Mouse (Mus musculus) ovary, postnatal 36 days (tissue): ENCODE results near the gene Pgm1.

Source experiments
- DNase-seq: peaks from one replicate; pipeline ENCODE4 v3.0.0; 2022; ENCODE audit warnings: low spot score, mixed read lengths

The Pgm1 gene

DNA sequence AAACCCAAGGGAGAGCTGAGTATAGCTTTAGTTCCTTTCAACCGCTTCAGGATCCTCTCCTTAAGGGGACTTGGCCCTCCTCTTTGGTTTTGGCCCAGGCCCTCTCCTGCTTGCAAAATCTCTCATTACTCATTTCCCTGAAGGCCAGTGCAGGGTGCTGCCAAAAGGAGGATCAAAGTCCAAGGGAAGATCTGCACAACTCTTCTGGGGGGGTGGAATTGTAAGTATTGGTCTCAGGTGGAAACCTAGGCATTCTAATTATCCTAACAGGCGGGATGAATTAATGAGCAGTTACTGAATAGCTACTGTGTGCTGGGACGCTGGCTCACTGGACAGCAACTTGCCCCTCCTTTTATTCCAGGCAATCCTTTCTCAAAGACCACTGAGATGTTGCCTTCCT is 82.3 kb downstream of the Pgm1 start:
- DNase-seq: peak; percentile 28

- no peak for DNase-seq
These were observed 83.3 kb downstream of the Pgm1 start for GRCm38 (mm10) chr4:100012361-100013035.

DNA sequence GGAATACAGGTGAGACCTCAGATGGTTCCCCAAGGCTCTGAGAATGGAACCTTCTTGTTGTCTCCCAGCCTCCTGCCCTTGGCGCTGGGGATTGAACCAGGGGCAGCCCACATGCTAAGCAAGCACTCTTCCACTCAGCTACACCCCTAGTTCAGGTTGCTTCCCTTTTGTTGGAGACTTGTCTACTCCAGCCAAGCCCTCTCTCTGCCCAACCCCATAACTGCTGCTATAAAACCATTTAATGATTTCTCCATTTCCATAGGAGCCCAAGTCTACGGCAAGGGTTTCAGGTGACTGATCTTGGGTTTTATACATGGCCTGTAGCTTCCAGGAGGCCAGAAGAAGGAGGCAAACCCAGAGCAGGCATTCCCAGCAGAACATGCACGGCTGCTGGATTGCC is 98.6 kb downstream of the Pgm1 start:
- no peak for DNase-seq

GRCm38 (mm10) chr4:100028641-100029040 is 99.4 kb downstream of the Pgm1 start:
- peak; percentile 57 for DNase-seq

- DNase-seq: no peak
These were observed 102.1 kb downstream of the Pgm1 start for GRCm38 (mm10) chr4:100031270-100031669.

DNA sequence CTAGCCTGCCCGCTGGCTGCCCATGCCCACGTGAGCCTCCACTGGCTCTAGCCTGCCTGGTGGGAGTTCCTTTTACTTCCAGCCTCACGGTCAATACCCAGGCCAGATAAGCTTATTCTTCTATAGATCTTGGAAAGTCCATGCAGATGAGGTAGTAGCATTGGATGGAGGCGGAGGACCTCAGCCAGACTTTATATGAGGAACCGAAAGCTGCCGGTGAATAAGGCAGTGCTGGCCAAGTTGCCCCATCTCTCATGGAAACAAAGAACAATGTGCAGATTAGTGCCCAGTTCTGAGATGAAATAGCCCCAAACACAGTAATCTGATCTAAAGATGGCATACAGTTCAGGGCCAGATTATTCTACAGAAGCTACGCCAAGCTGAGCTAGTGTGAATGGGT is 103.4 kb downstream of the Pgm1 start:
- DNase-seq: no peak

GRCm38 (mm10) chr4:100033944-100034343 is 104.7 kb downstream of the Pgm1 start:
- no peak for DNase-seq

GRCm38 (mm10) chr4:100034971-100035370 is 105.8 kb downstream of the Pgm1 start:
- no peak for DNase-seq

GRCm38 (mm10) chr4:100035919-100036554 is 106.8 kb downstream of the Pgm1 start:
- no peak for DNase-seq
